Mouse (Mus musculus) MEL (cell line): ENCODE results near the gene Zc4h2.

Experiments used
- CTCF ChIP-seq, 3 experiments: IDR thresholded peaks in 2 of 3; conservative IDR thresholded peaks in 1 of 3; 2 replicates each; pipeline ENCODE4 v1.5.1; 2011 to 2012; ENCODE audit warnings: low read length in 3 of 3, low read depth in 2 of 3, mild to moderate bottlenecking in 2 of 3, improper control_type of control experiment in 1 of 3, inconsistent platforms in 1 of 3, mixed read lengths in 1 of 3, moderate library complexity in 1 of 3; ENCODE audit not compliant: control insufficient read depth in 1 of 3, insufficient read depth in 1 of 3, poor library complexity in 1 of 3, severe bottlenecking in 1 of 3
- ETS1 ChIP-seq: IDR thresholded peaks from 2 replicates; pipeline ENCODE4 v1.6.1; 2012; ENCODE audit warnings: low read depth, mild to moderate bottlenecking, inconsistent platforms, low read length, improper control_type of control experiment, moderate library complexity
- GABPA ChIP-seq: IDR thresholded peaks from 2 replicates; pipeline ENCODE4 v1.6.1; 2012; ENCODE audit warnings: low read depth, mild to moderate bottlenecking, inconsistent platforms, low read length, improper control_type of control experiment, moderate library complexity
- NELFE ChIP-seq: IDR thresholded peaks from 2 replicates; pipeline ENCODE4 v1.6.1; 2011; ENCODE audit warnings: low read depth, low read length, improper control_type of control experiment
- POLR2A ChIP-seq, 2 experiments: IDR thresholded peaks; 2 replicates each; pipeline ENCODE4 v1.6.1; 2011 to 2012; ENCODE audit warnings: low read length in 2 of 2, mild to moderate bottlenecking in 2 of 2, control low read depth in 1 of 2, improper control_type of control experiment in 1 of 2, low read depth in 1 of 2, moderate library complexity in 1 of 2; ENCODE audit not compliant: control insufficient read depth in 1 of 2, insufficient read depth in 1 of 2, poor library complexity in 1 of 2
- RAD21 ChIP-seq: IDR thresholded peaks from 2 replicates; pipeline ENCODE4 v1.6.1; 2011; ENCODE audit warnings: mild to moderate bottlenecking, low read depth, low read length, improper control_type of control experiment
- SIN3A ChIP-seq: IDR thresholded peaks from 2 replicates; pipeline ENCODE4 v1.6.1; 2012; ENCODE audit warnings: low read length, improper control_type of control experiment, inconsistent platforms
- TAL1 ChIP-seq: IDR thresholded peaks from 2 replicates; pipeline ENCODE4 v1.6.1; 2012; ENCODE audit warnings: mild to moderate bottlenecking, inconsistent platforms, low read length, moderate library complexity, mixed read lengths
- TCF12 ChIP-seq: IDR thresholded peaks from 2 replicates; pipeline ENCODE4 v1.6.1; 2014; ENCODE audit warnings: low read depth, mild to moderate bottlenecking, inconsistent platforms, low read length, improper control_type of control experiment, moderate library complexity
- ZKSCAN1 ChIP-seq: IDR thresholded peaks from 2 replicates; pipeline ENCODE4 v1.6.1; 2012; ENCODE audit warnings: low read depth, mild to moderate bottlenecking, inconsistent platforms, low read length, improper control_type of control experiment, moderate library complexity

GRCm38 (mm10) chrX:95687119-95687518 lies 28.8 kb upstream of the Zc4h2 start:
- TF ChIP-seq POLR2A (IDR thresholded peaks at IDR 0.05; ENCODE audit: control insufficient read depth in 1 of 2, insufficient read depth in 1 of 2, low read depth in 1 of 2, low read length in 2 of 2, poor library complexity in 1 of 2) (no peak), TCF12 (no peak), RAD21 (no peak), CTCF (IDR thresholded peaks at IDR 0.05 in 2 of 3, conservative IDR thresholded peaks at IDR 0.05 in 1 of 3; ENCODE audit: control insufficient read depth in 1 of 3, insufficient read depth in 1 of 3, low read depth in 2 of 3, low read length in 3 of 3, poor library complexity in 1 of 3, severe bottlenecking in 1 of 3) (no peak), SIN3A (no peak), TAL1 (no peak), NELFE (no peak), ZKSCAN1 (no peak), ETS1 (no peak), GABPA (no peak)
